Mouse (Mus musculus): ENCODE data around the gene Fam107b. TPM values are rescaled to one million over a fixed set of nuclear protein-coding genes. Genes with fewer than 3 reads are reported as not detected.

The Fam107b gene
- total RNA-seq, 2 experiments from 2014 or later: 416 to 801 TPM

- ATAC-seq (replicated peaks; ENCODE audit: poor library complexity, severe bottlenecking): no peak
Measured at GRCm38 (mm10) chr2:3765957-3766783, 195.9 kb downstream of the Fam107b start.

GRCm38 (mm10) chr2:3769260-3769659, 199.0 kb downstream of the Fam107b start:
- peak; percentile 53 for ATAC-seq (replicated peaks; ENCODE audit: poor library complexity, severe bottlenecking)

GRCm38 (mm10) chr2:3769786-3770318, 199.6 kb downstream of the Fam107b start:
- peak; percentile 65 for ATAC-seq (replicated peaks; ENCODE audit: poor library complexity, severe bottlenecking)

- no peak for ATAC-seq (replicated peaks; ENCODE audit: poor library complexity, severe bottlenecking)
Measured at GRCm38 (mm10) chr2:3770383-3770782, 200.1 kb downstream of the Fam107b start.

GRCm38 (mm10) chr2:3771483-3771882, 201.2 kb downstream of the Fam107b start:
- no peak for ATAC-seq (replicated peaks; ENCODE audit: poor library complexity, severe bottlenecking)

- ATAC-seq (replicated peaks; ENCODE audit: poor library complexity, severe bottlenecking): no peak
Measured at GRCm38 (mm10) chr2:3773089-3773488, 202.8 kb downstream of the Fam107b start.

- ATAC-seq (replicated peaks; ENCODE audit: poor library complexity, severe bottlenecking): no peak
Measured at GRCm38 (mm10) chr2:3775569-3775968, 205.3 kb downstream of the Fam107b start.

- no peak for ATAC-seq (replicated peaks; ENCODE audit: poor library complexity, severe bottlenecking)
Measured at GRCm38 (mm10) chr2:3776045-3776444, 205.8 kb downstream of the Fam107b start.

GRCm38 (mm10) chr2:3777696-3778095, 207.4 kb downstream of the Fam107b start:
- ATAC-seq (replicated peaks; ENCODE audit: poor library complexity, severe bottlenecking): no peak

- ATAC-seq (replicated peaks; ENCODE audit: poor library complexity, severe bottlenecking): no peak
Measured at GRCm38 (mm10) chr2:3785546-3785945, 215.3 kb downstream of the Fam107b start.

GRCm38 (mm10) chr2:3787752-3788423, 217.6 kb downstream of the Fam107b start:
- no peak for ATAC-seq (replicated peaks; ENCODE audit: poor library complexity, severe bottlenecking)

- ATAC-seq (replicated peaks; ENCODE audit: poor library complexity, severe bottlenecking): no peak
Measured at GRCm38 (mm10) chr2:3788424-3788786, 218.1 kb downstream of the Fam107b start.

- ATAC-seq (replicated peaks; ENCODE audit: poor library complexity, severe bottlenecking): no peak
Measured at GRCm38 (mm10) chr2:3796543-3796942, 226.3 kb downstream of the Fam107b start.

- ATAC-seq (replicated peaks; ENCODE audit: poor library complexity, severe bottlenecking): peak; percentile 70
Measured at GRCm38 (mm10) chr2:3799767-3800554, 229.7 kb downstream of the Fam107b start.

GRCm38 (mm10) chr2:3800555-3800878, 230.2 kb downstream of the Fam107b start:
- ATAC-seq (replicated peaks; ENCODE audit: poor library complexity, severe bottlenecking): peak; percentile 62

- ATAC-seq (replicated peaks; ENCODE audit: poor library complexity, severe bottlenecking): no peak
Measured at GRCm38 (mm10) chr2:3805742-3806141, 235.5 kb downstream of the Fam107b start.

- peak; percentile 62 for ATAC-seq (replicated peaks; ENCODE audit: poor library complexity, severe bottlenecking)
Measured at GRCm38 (mm10) chr2:3810321-3810720, 240.0 kb downstream of the Fam107b start.

GRCm38 (mm10) chr2:3816142-3816609, 245.9 kb downstream of the Fam107b start:
- peak; percentile 35; the same call in 1 of the 2 replicates for ATAC-seq (replicated peaks; ENCODE audit: poor library complexity, severe bottlenecking)

GRCm38 (mm10) chr2:3817626-3818025, 247.3 kb downstream of the Fam107b start:
- no peak for ATAC-seq (replicated peaks; ENCODE audit: poor library complexity, severe bottlenecking)

All from granulocyte monocyte progenitor cell, adult 5-6 weeks (primary cell).